Mouse (Mus musculus) limb, embryonic 10.5 days (tissue): ENCODE measurements around the gene Tbl2. TPM values are rescaled to one million over a fixed set of nuclear protein-coding genes. Genes with fewer than 3 reads are reported as not detected.
A peak's percentile ranks its signal among the peaks of the same experiment; 100 is the strongest.

Source experiments
- DNase-seq: peaks from one replicate; pipeline ENCODE4 v3.0.0-alpha.2; 2017; ENCODE audit warnings: low spot score
- H3K27ac ChIP-seq: fragments of 300-500 bp; sonication (generic); 2 replicates; pipeline ENCODE4 v1.5.1; 2016; ENCODE audit warnings: mild to moderate bottlenecking
- H3K27me3 ChIP-seq: fragments of 300-500 bp; sonication (generic); 2 replicates; pipeline ENCODE4 v1.6.1; 2016; ENCODE audit warnings: low read depth, mild to moderate bottlenecking; ENCODE audit not compliant: poor library complexity, severe bottlenecking
- H3K36me3 ChIP-seq: fragments of 300-500 bp; sonication (generic); 2 replicates; pipeline ENCODE4 v1.6.1; 2016; ENCODE audit warnings: mild to moderate bottlenecking, moderate library complexity
- H3K4me1 ChIP-seq: fragments of 300-500 bp; sonication (generic); 2 replicates; pipeline ENCODE4 v1.6.1; 2016
- H3K4me3 ChIP-seq: fragments of 300-500 bp; sonication (generic); 2 replicates; pipeline ENCODE4 v1.5.1; 2016; ENCODE audit warnings: mild to moderate bottlenecking, moderate library complexity
- H3K9me3 ChIP-seq: fragments of 300-500 bp; sonication (generic); replicated peaks from 2 replicates; pipeline ENCODE4 v1.6.1; 2016; ENCODE audit warnings: mild to moderate bottlenecking
- WGBS: fragments of 180-500 bp; shearing (Covaris S2); methylation state at CpG from one replicate; pipeline ENCODE4 v1.1.7; 2016; 5-methylcytosine and 5-hydroxymethylcytosine counted together
- polyA plus RNA-seq: library from polyadenylated mRNA; unstranded; fragments of >200 nt; fragmentation: Nextera tagmentation; extraction: Ambion mirVana; gene quantifications from 2 replicates; pipeline ENCODE4 v1.2.1, GENCODE M21; 2016

The Tbl2 gene
- polyA plus RNA-seq, 1 experiment from 2014 or later, result 30.7 TPM

DNA sequence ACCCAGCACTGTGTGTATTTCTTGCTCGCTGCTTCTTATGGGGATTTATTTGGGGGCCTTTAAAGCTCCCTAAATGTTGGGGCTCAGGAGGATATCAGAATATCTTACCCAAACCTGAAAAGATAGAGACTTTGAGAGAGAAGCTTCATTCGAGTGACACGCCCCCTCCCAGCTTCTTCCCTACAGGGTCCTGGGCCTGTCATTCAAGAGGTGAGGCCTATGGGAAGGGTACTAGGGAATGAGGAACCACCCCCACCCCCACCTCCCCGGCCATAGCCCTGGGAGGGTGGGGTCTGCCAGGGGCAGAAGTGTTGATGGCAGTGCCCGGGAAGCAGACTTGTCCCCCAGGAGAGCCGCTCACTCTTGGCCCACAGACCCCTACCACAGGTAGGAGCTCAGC, 23.3 kb upstream of the Tbl2 start:
- Histone ChIP-seq H3K9me3 (no peaks in the 10 kb centered on the region), H3K27ac (no peak overlapping the region), H3K27me3 (peaks cover 37% of the 10 kb centered on the region), H3K36me3 (no peaks in the 10 kb centered on the region), H3K4me1 (no peaks in the 10 kb centered on the region), H3K4me3 (no peak overlapping the region)
- no peak for DNase-seq
- 61% methylated on average over 6 of the region's 6 CpGs for WGBS

DNA sequence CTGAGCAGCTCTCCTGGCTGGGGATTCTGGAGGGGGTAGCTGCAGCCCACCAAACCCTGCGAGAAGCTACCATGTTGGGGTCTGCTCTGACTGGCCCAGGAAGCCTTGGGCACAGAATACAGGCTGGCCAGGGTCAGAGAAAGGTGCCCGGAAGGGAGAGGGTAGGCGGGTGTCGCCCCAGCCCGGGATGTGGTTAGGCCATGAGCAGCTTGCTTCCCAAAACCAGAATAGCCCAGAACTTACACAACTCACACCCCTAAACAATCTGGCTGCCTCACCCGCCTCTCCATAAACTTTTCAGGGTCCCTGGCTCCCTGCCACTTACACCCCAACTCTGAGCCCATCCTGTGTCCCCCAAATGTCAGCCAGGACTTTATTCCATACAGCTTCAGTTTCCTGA, 21.8 kb upstream of the Tbl2 start:
- 76% methylated on average over 6 of the region's 6 CpGs for WGBS
- H3K4me1 ChIP-seq, result no peaks in the 10 kb centered on the region

DNA sequence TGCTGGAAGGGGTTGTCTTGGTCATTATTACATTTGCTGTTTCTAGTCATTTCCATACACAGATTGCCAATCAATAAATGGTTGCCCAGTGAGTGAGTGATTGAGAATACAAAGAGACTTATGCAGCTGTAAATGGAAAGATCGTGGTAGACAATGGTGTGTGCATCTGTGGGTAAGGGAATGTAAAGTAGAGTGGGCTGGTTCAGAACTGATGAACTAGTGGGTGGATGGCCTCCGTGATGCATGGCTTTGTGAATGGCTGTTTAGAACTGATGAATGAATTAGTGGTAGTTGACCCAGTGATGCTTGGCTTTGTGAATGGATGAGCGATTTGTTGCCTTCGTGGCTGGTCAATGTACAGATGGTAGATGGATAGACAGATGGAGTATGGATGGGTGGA, 19.7 kb upstream of the Tbl2 start:
- WGBS, result 86% methylated on average over 4 of the region's 4 CpGs
- Histone ChIP-seq H3K4me1 (peaks cover 14% of the 10 kb centered on the region), H3K27ac (no peak overlapping the region), H3K4me3 (no peak overlapping the region), H3K36me3 (no peaks in the 10 kb centered on the region), H3K9me3 (no peaks in the 10 kb centered on the region), H3K27me3 (peaks cover 48% of the 10 kb centered on the region)
- no peak for DNase-seq

More for the DNA sequence above, 21.8 kb upstream of the Tbl2 start:
- no peak for DNase-seq
- no peak overlapping the region for H3K4me3 ChIP-seq
- H3K36me3 ChIP-seq, result no peaks in the 10 kb centered on the region
- H3K27me3 ChIP-seq, result peaks cover 37% of the 10 kb centered on the region
- no peak overlapping the region for H3K27ac ChIP-seq
- H3K9me3 ChIP-seq, result no peaks in the 10 kb centered on the region

GRCm38 (mm10) chr5:135133736-135134405, 15.6 kb upstream of the Tbl2 start:
- no peak for DNase-seq
- H3K4me1 ChIP-seq, result peaks cover 14% of the 10 kb centered on the region
- peak overlapping the region; percentile 24 for H3K4me3 ChIP-seq
- H3K36me3 ChIP-seq, result no peaks in the 10 kb centered on the region
- no peak overlapping the region for H3K27ac ChIP-seq
- peaks cover 60% of the 10 kb centered on the region for H3K27me3 ChIP-seq
- WGBS, result 7% methylated on average over 26 of the region's 26 CpGs
- no peaks in the 10 kb centered on the region for H3K9me3 ChIP-seq

- Histone ChIP-seq H3K4me1 (peaks cover 14% of the 10 kb centered on the region), H3K27me3 (peaks cover 59% of the 10 kb centered on the region), H3K4me3 (peak overlapping the region; percentile 24; the same call in 1 of the 2 replicates), H3K9me3 (no peaks in the 10 kb centered on the region), H3K36me3 (no peaks in the 10 kb centered on the region), H3K27ac (no peak overlapping the region)
- DNase-seq, result peak; percentile 54
- 4% methylated on average over 8 of the region's 8 CpGs for WGBS
Measured at GRCm38 (mm10) chr5:135134534-135134933, 14.9 kb upstream of the Tbl2 start.

DNA sequence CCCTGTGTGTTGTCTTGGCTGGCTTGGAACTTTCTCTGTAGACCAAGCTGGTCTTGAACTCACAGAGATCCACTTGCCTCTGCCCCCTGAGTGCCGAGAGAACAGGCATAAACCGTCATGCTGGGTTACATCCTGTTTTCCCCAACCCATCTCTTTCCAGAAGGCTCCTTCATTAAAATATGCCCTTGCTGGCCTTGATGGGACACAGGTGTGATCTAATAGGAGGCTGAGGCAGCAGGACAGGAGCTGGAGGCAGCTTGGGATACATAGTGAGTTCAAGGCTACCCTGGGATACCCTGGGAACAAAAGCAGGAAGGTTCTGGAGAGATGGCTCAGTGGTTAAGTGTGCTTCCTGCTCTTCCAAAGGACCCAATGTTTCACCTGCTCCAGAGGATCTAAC, 9.6 kb upstream of the Tbl2 start:
- no peak overlapping the region for H3K4me3 ChIP-seq
- H3K4me1 ChIP-seq, result no peaks in the 10 kb centered on the region
- no peaks in the 10 kb centered on the region for H3K36me3 ChIP-seq
- peaks cover 17% of the 10 kb centered on the region for H3K27me3 ChIP-seq
- no peaks in the 10 kb centered on the region for H3K9me3 ChIP-seq
- WGBS, result 65% methylated on average over 2 of the region's 2 CpGs
- H3K27ac ChIP-seq, result no peak overlapping the region
- DNase-seq, result no peak

GRCm38 (mm10) chr5:135144469-135144868, 5.0 kb upstream of the Tbl2 start:
- Histone ChIP-seq H3K9me3 (no peaks in the 10 kb centered on the region), H3K36me3 (no peaks in the 10 kb centered on the region; the same call in 1 of the 2 replicates), H3K27me3 (no peaks in the 10 kb centered on the region), H3K4me1 (peaks cover 6% of the 10 kb centered on the region), H3K27ac (no peak overlapping the region), H3K4me3 (no peak overlapping the region)
- WGBS, result 58% methylated on average over 4 of the region's 4 CpGs
- no peak for DNase-seq

DNA sequence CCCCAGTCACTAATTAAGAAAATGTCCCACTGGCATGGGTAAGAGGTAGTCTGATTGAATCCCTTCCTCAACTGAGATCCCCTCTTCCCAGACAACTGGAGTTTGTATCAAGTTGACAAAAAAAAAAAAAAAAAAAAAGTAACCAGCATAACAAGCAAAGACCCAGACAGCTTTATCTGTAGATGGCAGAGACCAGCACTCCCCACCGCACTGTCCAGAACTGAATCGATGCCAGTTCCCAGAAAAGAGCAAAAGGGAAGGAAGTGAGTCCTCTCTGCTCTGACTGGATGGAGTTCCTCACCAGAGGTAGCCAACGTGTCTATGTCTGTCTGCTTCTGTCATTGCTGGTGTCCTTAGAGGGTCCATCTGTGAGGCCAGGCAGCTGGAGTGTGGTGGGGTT, 3.9 kb upstream of the Tbl2 start:
- Histone ChIP-seq H3K4me3 (no peak overlapping the region), H3K27me3 (no peaks in the 10 kb centered on the region), H3K9me3 (no peaks in the 10 kb centered on the region), H3K27ac (no peak overlapping the region), H3K36me3 (no peaks in the 10 kb centered on the region; the same call in 1 of the 2 replicates), H3K4me1 (peaks cover 10% of the 10 kb centered on the region)
- DNase-seq, result no peak
- WGBS, result 85% methylated on average over 3 of the region's 3 CpGs

GRCm38 (mm10) chr5:135145955-135146354, 3.5 kb upstream of the Tbl2 start:
- H3K27me3 ChIP-seq, result no peaks in the 10 kb centered on the region

GRCm38 (mm10) chr5:135148715-135149052, 773 bp upstream of the Tbl2 start:
- H3K36me3 ChIP-seq, result peaks cover 19% of the 10 kb centered on the region
- H3K4me1 ChIP-seq, result peaks cover 10% of the 10 kb centered on the region
- no peak for DNase-seq
- no peaks in the 10 kb centered on the region for H3K9me3 ChIP-seq
- peak overlapping the region; percentile 96 for H3K27ac ChIP-seq
- H3K27me3 ChIP-seq, result no peaks in the 10 kb centered on the region
- peak overlapping the region; percentile 89 for H3K4me3 ChIP-seq
- under 1% methylated on average over 13 of the region's 13 CpGs for WGBS

More at GRCm38 (mm10) chr5:135145955-135146354, 3.5 kb upstream of the Tbl2 start:
- no peak overlapping the region for H3K27ac ChIP-seq
- H3K36me3 ChIP-seq, result no peaks in the 10 kb centered on the region; the same call in 1 of the 2 replicates
- no peak for DNase-seq
- H3K4me3 ChIP-seq, result no peak overlapping the region
- H3K4me1 ChIP-seq, result peaks cover 10% of the 10 kb centered on the region
- H3K9me3 ChIP-seq, result no peaks in the 10 kb centered on the region

- DNase-seq, result no peak
- Histone ChIP-seq H3K27me3 (no peaks in the 10 kb centered on the region), H3K4me1 (peaks cover 10% of the 10 kb centered on the region), H3K9me3 (no peaks in the 10 kb centered on the region), H3K4me3 (peak overlapping the region; percentile 89), H3K36me3 (peaks cover 29% of the 10 kb centered on the region), H3K27ac (peak overlapping the region; percentile 96)
- WGBS, result 0% methylated on average over 23 of the region's 23 CpGs
Measured at GRCm38 (mm10) chr5:135149820-135150178, 342 bp downstream of the Tbl2 start.

- Histone ChIP-seq H3K27ac (no peak overlapping the region), H3K4me1 (no peaks in the 10 kb centered on the region), H3K4me3 (no peak overlapping the region), H3K36me3 (peaks cover 93% of the 10 kb centered on the region), H3K9me3 (no peaks in the 10 kb centered on the region), H3K27me3 (no peaks in the 10 kb centered on the region)
- WGBS, result 95% methylated on average over 4 of the region's 4 CpGs
- DNase-seq, result no peak
Measured at GRCm38 (mm10) chr5:135156496-135156895, 7.0 kb downstream of the Tbl2 start.

GRCm38 (mm10) chr5:135161221-135161620, 11.8 kb downstream of the Tbl2 start:
- Histone ChIP-seq H3K4me1 (no peaks in the 10 kb centered on the region), H3K4me3 (no peak overlapping the region), H3K9me3 (no peaks in the 10 kb centered on the region), H3K27ac (no peak overlapping the region), H3K36me3 (peaks cover 74% of the 10 kb centered on the region), H3K27me3 (no peaks in the 10 kb centered on the region)
- no peak for DNase-seq
- 97% methylated on average over 4 of the region's 4 CpGs for WGBS

- H3K4me3 ChIP-seq, result no peak overlapping the region
- H3K36me3 ChIP-seq, result peaks cover 69% of the 10 kb centered on the region
- no peaks in the 10 kb centered on the region for H3K4me1 ChIP-seq
- H3K27ac ChIP-seq, result no peak overlapping the region
- H3K9me3 ChIP-seq, result no peaks in the 10 kb centered on the region
- WGBS, result 96% methylated on average over 7 of the region's 7 CpGs
- DNase-seq, result no peak
- H3K27me3 ChIP-seq, result no peaks in the 10 kb centered on the region
Measured at GRCm38 (mm10) chr5:135161650-135162049, 12.2 kb downstream of the Tbl2 start.
